Mouse (Mus musculus) liver, adult 2 months (tissue): ENCODE measurements around the gene Negr1.

Experiments used
- CTCF ChIP-seq: fragments of 200-500 bp; IDR thresholded peaks from 2 replicates; pipeline ENCODE4 v1.5.1; 2011; ENCODE audit warnings: low read depth, low read length, control low read depth
- POLR2A ChIP-seq: fragments of 200-500 bp; IDR thresholded peaks from 2 replicates; pipeline ENCODE4 v1.6.1; 2011; ENCODE audit warnings: low read length, control low read depth; ENCODE audit not compliant: insufficient read depth; ENCODE audit errors: extremely low read depth

GRCm38 (mm10) chr3:157201726-157202125 lies 640.1 kb downstream of the Negr1 start:
- TF ChIP-seq POLR2A = no peak
- TF ChIP-seq CTCF = no peak
